Mouse (Mus musculus): ENCODE data around the gene Wdr45. TPM values are rescaled to one million over a fixed set of nuclear protein-coding genes. Genes with fewer than 3 reads are reported as not detected.

Wdr45 gene
- polyA plus RNA-seq, 1 experiment from 2014 or later: 21.5 TPM

GRCm38 (mm10) chrX:7725841-7726240, 11.7 kb downstream of the Wdr45 start:
- Histone ChIP-seq H3K27ac (no peak overlapping the region), H3K36me3 (peaks cover 29% of the 10 kb centered on the region), H3K4me3 (no peak overlapping the region), H3K9me3 (no peaks in the 10 kb centered on the region), H3K4me1 (peaks cover 7% of the 10 kb centered on the region; the same call in 1 of the 2 replicates), H3K27me3 (ENCODE audit: insufficient read depth, poor library complexity, severe bottlenecking) (no peaks in the 10 kb centered on the region)
- DNase-seq (ENCODE audit: low spot score): no peak
- 84% methylated on average over 12 of the region's 12 CpGs for WGBS

DNA sequence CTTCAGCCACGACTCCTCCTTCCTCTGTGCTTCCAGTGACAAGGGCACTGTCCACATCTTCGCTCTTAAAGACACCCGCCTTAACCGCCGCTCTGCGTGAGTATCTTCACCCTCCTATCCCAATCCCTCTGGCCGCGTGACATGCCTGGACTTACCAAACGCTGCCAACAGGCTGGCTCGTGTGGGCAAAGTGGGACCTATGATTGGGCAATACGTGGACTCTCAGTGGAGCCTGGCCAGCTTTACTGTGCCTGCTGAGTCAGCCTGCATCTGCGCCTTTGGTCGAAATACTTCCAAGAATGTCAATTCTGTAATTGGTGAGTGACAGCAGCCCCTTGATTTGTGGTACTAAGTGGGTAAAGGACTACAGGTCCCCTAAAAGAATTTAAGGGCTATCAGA, 13.0 kb downstream of the Wdr45 start:
- 84% methylated on average over 13 of the region's 13 CpGs for WGBS

GRCm38 (mm10) chrX:7728215-7728921, 14.2 kb downstream of the Wdr45 start, which contains the start of gene Praf2:
Praf2 (plus strand) TSS chrX:7728439.
- DNase-seq (ENCODE audit: low spot score): peak; percentile 95
- Histone ChIP-seq H3K4me1 (0 out of 2 replicates have a peak, but pooled peaks cover 5% of the 10 kb centered on the region), H3K4me3 (peak within 1 kb of the TSS; percentile 59), H3K27ac (peak within 1 kb of the TSS; percentile 77), H3K36me3 (peaks cover 29% of the 10 kb centered on the region), H3K9me3 (no peaks in the 10 kb centered on the region), H3K27me3 (ENCODE audit: insufficient read depth, poor library complexity, severe bottlenecking) (no peaks in the 10 kb centered on the region)
- WGBS: 13% methylated on average over 42 of the region's 42 CpGs

More for the DNA sequence above, 13.0 kb downstream of the Wdr45 start:
- H3K4me3 ChIP-seq: no peak overlapping the region
- H3K4me1 ChIP-seq: peaks cover 7% of the 10 kb centered on the region; the same call in 1 of the 2 replicates
- H3K27me3 ChIP-seq (ENCODE audit: insufficient read depth, poor library complexity, severe bottlenecking): no peaks in the 10 kb centered on the region
- H3K9me3 ChIP-seq: no peaks in the 10 kb centered on the region
- peaks cover 29% of the 10 kb centered on the region for H3K36me3 ChIP-seq
- no peak overlapping the region for H3K27ac ChIP-seq
- DNase-seq (ENCODE audit: low spot score): no peak

GRCm38 (mm10) chrX:7728922-7729265, 14.8 kb downstream of the Wdr45 start:
- Histone ChIP-seq H3K9me3 (no peaks in the 10 kb centered on the region), H3K27me3 (ENCODE audit: insufficient read depth, poor library complexity, severe bottlenecking) (no peaks in the 10 kb centered on the region), H3K4me1 (0 out of 2 replicates have a peak, but pooled peaks cover 5% of the 10 kb centered on the region), H3K36me3 (peaks cover 28% of the 10 kb centered on the region), H3K4me3 (peak overlapping the region; percentile 59), H3K27ac (peak overlapping the region; percentile 77)
- no peak for DNase-seq (ENCODE audit: low spot score)
- 31% methylated on average over 4 of the region's 4 CpGs for WGBS

DNA sequence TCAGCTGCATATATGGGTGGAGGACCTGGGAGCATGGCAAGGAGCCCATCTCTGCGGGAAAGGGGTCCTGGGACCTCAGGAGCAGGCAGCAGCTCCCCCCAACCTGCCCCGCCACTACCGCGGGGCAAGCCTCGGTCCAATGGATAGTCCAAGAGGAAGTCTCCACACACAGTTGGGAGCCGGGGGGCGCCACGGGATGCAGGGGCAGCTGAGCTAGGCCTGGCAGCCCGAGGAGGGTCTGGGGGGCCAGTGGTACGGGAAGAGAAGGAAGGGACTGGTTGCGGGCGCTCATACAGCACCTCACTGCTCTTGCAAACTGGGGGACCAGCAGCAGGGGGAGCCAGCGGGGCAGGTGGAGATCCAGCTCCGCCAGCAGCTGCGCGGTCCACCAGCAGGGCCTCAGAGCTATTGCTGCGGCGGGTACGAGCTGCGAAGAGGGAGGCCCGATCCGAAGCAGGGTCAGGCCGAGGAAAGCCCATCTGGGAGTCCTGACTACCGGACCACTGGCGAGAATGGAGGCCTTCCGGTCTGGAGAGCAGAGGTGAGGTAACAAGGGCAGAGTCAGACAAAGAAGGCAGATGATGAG, 19.5 kb downstream of the Wdr45 start:
- no peak for DNase-seq (ENCODE audit: low spot score)
- H3K9me3 ChIP-seq: no peaks in the 10 kb centered on the region
- H3K4me3 ChIP-seq: peak overlapping the region; percentile 27; the same call in 1 of the 2 replicates
- H3K36me3 ChIP-seq: peaks cover 5% of the 10 kb centered on the region
- H3K27ac ChIP-seq: 0 out of 2 replicates have a peak overlapping the region, but pooled peaks have one; percentile 29
- H3K4me1 ChIP-seq: 0 out of 2 replicates have a peak, but pooled peaks cover 5% of the 10 kb centered on the region
- H3K27me3 ChIP-seq (ENCODE audit: insufficient read depth, poor library complexity, severe bottlenecking): no peaks in the 10 kb centered on the region
- WGBS: 26% methylated on average over 26 of the region's 26 CpGs

DNA sequence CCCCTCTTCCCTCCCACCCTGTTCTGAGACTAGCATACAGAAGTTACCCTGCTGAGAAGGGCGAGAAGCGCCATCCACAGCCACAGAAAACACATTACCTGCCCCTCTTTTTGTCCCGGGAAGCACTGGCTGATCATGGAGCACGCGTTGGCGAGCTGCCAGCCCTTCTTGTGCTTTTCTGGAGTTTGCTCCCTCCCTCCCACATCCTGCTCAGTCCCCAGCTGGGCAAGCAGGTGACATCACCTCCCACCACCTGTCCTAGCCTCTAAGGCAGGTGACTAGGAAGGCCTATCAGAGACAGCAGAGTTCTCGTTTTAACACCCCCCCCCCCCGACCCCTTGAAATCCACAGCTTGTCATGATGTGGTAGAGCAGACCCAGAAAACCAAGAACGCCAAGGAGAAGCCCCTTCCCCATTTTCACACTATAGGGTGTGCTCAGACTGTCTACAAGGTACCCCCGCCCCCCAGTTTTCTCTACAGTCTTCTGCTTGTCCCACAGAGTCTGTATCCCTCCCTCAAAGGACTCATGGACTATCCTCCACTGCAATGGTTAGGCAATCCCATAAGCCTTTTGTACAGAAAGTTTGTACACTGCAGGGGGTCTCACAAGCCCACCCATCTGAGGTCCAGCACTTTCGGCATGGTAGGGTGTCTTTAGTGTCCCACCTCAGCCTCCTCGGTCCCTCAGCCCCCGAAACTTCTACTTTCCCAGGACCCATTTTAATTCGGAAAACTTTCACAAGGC, 25.4 kb downstream of the Wdr45 start:
- Histone ChIP-seq H3K4me1 (peaks cover 5% of the 10 kb centered on the region; the same call in 1 of the 2 replicates), H3K4me3 (no peak overlapping the region), H3K27ac (no peak overlapping the region), H3K27me3 (ENCODE audit: insufficient read depth, poor library complexity, severe bottlenecking) (no peaks in the 10 kb centered on the region), H3K36me3 (peaks cover 5% of the 10 kb centered on the region), H3K9me3 (no peaks in the 10 kb centered on the region)
- WGBS: 66% methylated on average over 14 of the region's 14 CpGs
- DNase-seq (ENCODE audit: low spot score): no peak

DNA sequence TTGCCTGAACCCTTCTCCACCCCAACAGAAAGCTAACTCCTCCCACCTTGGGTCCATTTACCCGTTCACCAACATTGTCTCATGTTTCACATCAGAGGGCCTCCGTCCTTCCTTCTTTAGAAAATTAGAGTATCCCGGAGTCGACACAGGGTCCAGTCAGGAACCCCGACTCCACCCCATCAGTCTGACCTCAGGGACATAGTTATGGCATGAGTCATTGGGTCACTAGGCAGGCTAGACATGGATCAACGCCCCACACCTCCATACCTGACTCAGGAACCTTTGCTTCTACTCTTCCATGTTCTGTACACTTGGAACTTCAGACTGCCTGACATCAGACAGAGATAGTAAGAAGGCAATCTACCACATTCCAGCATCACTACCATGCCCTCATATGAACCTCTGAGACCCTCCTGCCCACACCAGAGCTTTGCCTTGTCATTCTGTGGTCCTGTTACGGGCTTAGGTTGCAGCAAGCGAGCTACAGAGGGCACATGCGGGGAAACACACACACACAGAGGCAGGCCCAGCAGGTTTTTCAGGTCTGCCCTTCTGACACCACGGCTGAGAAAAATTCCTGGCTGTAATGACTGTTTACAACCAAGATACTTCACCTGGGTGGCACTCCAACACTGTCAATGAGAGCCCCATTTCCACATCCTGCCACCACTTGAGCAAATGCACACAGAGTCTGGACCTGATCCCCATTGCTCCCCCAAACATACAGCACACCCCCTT, 26.1 kb downstream of the Wdr45 start:
- no peak overlapping the region for H3K4me3 ChIP-seq
- WGBS: 50% methylated on average over 10 of the region's 10 CpGs
- H3K4me1 ChIP-seq: peaks cover 5% of the 10 kb centered on the region; the same call in 1 of the 2 replicates
- no peaks in the 10 kb centered on the region for H3K9me3 ChIP-seq
- H3K27me3 ChIP-seq (ENCODE audit: insufficient read depth, poor library complexity, severe bottlenecking): no peaks in the 10 kb centered on the region
- no peak for DNase-seq (ENCODE audit: low spot score)
- H3K27ac ChIP-seq: no peak overlapping the region
- H3K36me3 ChIP-seq: peaks cover 5% of the 10 kb centered on the region

- Histone ChIP-seq H3K4me1 (peaks cover 5% of the 10 kb centered on the region; the same call in 1 of the 2 replicates), H3K4me3 (no peak overlapping the region), H3K27ac (no peak overlapping the region), H3K36me3 (peaks cover 5% of the 10 kb centered on the region), H3K27me3 (ENCODE audit: insufficient read depth, poor library complexity, severe bottlenecking) (no peaks in the 10 kb centered on the region), H3K9me3 (no peaks in the 10 kb centered on the region)
- DNase-seq (ENCODE audit: low spot score): no peak
- 60% methylated on average over 5 of the region's 5 CpGs for WGBS
These were observed 27.0 kb downstream of the Wdr45 start for GRCm38 (mm10) chrX:7741103-7741502.

DNA sequence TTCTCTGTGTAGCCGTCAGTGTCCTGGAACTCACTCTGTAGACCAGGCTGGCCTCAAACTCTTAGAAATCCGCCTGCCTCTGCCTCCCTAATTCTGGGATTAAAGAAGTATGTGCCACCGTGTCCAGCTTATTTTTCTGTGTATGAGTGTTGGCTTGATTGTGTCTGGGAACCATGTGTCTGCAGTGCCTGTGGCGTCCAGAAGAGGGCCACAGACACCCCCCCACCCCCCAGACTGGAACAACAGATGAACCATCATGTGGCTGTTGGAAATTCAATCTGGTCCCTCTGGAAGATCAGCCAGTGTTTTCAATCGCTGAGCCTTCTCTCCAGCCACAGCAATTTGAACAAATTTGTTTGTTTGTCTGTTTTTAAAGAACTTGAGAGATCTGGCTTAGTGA, 29.3 kb downstream of the Wdr45 start:
- no peaks in the 10 kb centered on the region for H3K36me3 ChIP-seq
- H3K27ac ChIP-seq: no peak overlapping the region
- H3K27me3 ChIP-seq (ENCODE audit: insufficient read depth, poor library complexity, severe bottlenecking): no peaks in the 10 kb centered on the region
- H3K4me1 ChIP-seq: peaks cover 5% of the 10 kb centered on the region; the same call in 1 of the 2 replicates
- no peak for DNase-seq (ENCODE audit: low spot score)
- no peak overlapping the region for H3K4me3 ChIP-seq
- no peaks in the 10 kb centered on the region for H3K9me3 ChIP-seq
- 48% methylated on average over 5 of the region's 5 CpGs for WGBS

GRCm38 (mm10) chrX:7744940-7745339, 30.8 kb downstream of the Wdr45 start:
- no peak for DNase-seq (ENCODE audit: low spot score)
- H3K27me3 ChIP-seq (ENCODE audit: insufficient read depth, poor library complexity, severe bottlenecking): no peaks in the 10 kb centered on the region
- H3K9me3 ChIP-seq: no peaks in the 10 kb centered on the region
- no peak overlapping the region for H3K27ac ChIP-seq
- 58% methylated on average over 1 of the region's 1 CpGs for WGBS
- H3K36me3 ChIP-seq: no peaks in the 10 kb centered on the region
- H3K4me1 ChIP-seq: peaks cover 5% of the 10 kb centered on the region; the same call in 1 of the 2 replicates
- H3K4me3 ChIP-seq: no peak overlapping the region

DNA sequence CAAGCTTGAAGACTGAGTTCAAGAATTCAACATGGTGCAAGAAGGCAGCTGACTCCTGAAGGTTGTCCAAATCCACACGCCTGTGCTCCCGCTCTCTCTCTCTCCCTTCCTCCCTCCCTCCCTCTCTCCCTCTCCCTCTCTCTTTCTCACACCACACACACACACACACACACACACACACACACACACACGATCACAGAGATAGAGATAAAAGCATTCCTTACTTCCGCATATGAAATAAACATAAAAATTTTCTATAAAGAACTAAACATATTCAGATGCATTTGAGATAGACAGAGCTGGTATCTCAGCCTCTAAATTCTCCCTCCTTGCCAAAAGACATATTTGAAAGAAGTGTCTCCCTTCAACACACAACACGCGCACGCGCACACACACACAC, 31.3 kb downstream of the Wdr45 start:
- no peaks in the 10 kb centered on the region for H3K36me3 ChIP-seq
- WGBS: 91% methylated on average over 8 of the region's 8 CpGs
- no peak overlapping the region for H3K27ac ChIP-seq
- H3K4me3 ChIP-seq: no peak overlapping the region
- H3K9me3 ChIP-seq: no peaks in the 10 kb centered on the region
- peaks cover under 1% of the 10 kb centered on the region; the same call in 1 of the 2 replicates for H3K27me3 ChIP-seq (ENCODE audit: insufficient read depth, poor library complexity, severe bottlenecking)
- DNase-seq (ENCODE audit: low spot score): no peak
- peaks cover under 1% of the 10 kb centered on the region; the same call in 1 of the 2 replicates for H3K4me1 ChIP-seq

GRCm38 (mm10) chrX:7750432-7751116, 36.4 kb downstream of the Wdr45 start, which contains the start of gene Ccdc120:
Ccdc120 (minus strand) TSS chrX:7750905.
- WGBS: 13% methylated on average over 55 of the region's 56 CpGs
- peak; percentile 88 for DNase-seq (ENCODE audit: low spot score)
- H3K9me3 ChIP-seq: no peaks in the 10 kb centered on the region
- H3K4me1 ChIP-seq: no peaks in the 10 kb centered on the region
- no peaks in the 10 kb centered on the region for H3K36me3 ChIP-seq
- peak within 1 kb of the TSS; percentile 73 for H3K4me3 ChIP-seq
- peaks cover 5% of the 10 kb centered on the region; the same call in 1 of the 2 replicates for H3K27me3 ChIP-seq (ENCODE audit: insufficient read depth, poor library complexity, severe bottlenecking)
- peak within 1 kb of the TSS; percentile 81 for H3K27ac ChIP-seq

All from heart, embryonic 10.5 days (tissue).